Mouse (Mus musculus): Measurements from ENCODE around the gene Nufip2. TPM values are rescaled to one million over a fixed set of nuclear protein-coding genes. Genes with fewer than 3 reads are reported as not detected.

Nufip2 gene
- polyA plus RNA-seq, 1 experiment from 2014 or later, result 5.6 TPM

DNA sequence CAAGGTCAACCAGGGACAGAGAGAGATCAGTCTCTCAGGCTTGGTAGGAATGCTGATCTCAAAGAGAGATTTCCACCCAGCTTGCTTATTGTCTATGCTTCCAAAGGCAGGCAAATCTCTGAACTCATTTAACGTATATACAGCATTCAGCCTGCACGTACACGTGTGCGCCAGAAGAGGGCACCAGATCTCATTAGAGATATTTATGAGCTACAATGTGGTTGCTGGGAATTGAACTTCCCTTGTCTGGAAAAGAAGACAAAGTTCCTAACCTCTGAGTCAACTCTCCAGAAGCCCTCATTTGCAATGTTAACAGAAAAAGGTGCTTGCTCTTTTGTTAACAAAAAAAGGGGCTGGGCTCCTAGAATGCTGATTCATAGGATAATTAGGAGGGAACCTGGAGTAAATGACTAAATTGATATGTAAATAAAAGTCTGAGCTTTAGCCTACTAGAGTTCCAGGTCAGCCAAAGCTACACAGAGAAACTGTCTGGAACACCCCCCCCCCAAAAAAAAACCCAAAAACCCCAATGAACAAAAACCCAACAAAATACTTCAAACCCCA lies 12.4 kb upstream of the Nufip2 start:
- 60% methylated on average over 4 of the region's 4 CpGs for WGBS
- H3K27ac ChIP-seq, result no peak overlapping the region
- no peak for ATAC-seq (ENCODE audit: insufficient number of reproducible peaks, insufficient read depth, low FRiP score, low TSS enrichment)

DNA sequence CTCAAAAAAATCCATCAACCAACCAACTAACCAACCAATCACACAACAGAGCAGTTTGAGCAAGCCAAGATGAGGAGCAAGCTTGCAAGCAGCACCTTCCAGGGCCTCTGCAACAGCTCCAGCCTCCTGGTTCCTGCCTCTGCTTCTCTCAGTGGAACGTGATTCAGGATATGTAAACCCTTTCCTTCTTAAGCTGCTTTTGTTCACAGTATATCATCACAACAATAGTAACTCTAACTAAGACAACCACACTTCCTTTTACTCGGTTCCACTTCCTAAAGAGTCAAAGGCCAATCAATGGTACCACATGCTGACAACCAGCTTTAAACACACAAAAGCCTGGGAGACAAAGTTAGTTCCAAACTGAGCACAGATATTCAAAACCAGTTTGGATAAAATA lies 5.9 kb upstream of the Nufip2 start:
- no peak for ATAC-seq (ENCODE audit: insufficient number of reproducible peaks, insufficient read depth, low FRiP score, low TSS enrichment)
- 18% methylated on average over 2 of the region's 2 CpGs for WGBS
- Histone ChIP-seq H3K9me3 (no peaks in the 10 kb centered on the region), H3K9ac (no peak overlapping the region), H3K27ac (no peak overlapping the region), H3K4me3 (no peak overlapping the region), H3K36me3 (no peaks in the 10 kb centered on the region), H3K4me1 (no peaks in the 10 kb centered on the region), H3K4me2 (replicated peaks) (no peak overlapping the region), H3K27me3 (no peaks in the 10 kb centered on the region)

More for the DNA sequence above, 12.4 kb upstream of the Nufip2 start:
- Histone ChIP-seq H3K27me3 (no peaks in the 10 kb centered on the region), H3K4me1 (no peaks in the 10 kb centered on the region), H3K36me3 (no peaks in the 10 kb centered on the region), H3K4me2 (replicated peaks) (no peak overlapping the region), H3K9ac (no peak overlapping the region), H3K4me3 (no peak overlapping the region), H3K9me3 (peaks cover 7% of the 10 kb centered on the region; the same call in 1 of the 2 replicates)

DNA sequence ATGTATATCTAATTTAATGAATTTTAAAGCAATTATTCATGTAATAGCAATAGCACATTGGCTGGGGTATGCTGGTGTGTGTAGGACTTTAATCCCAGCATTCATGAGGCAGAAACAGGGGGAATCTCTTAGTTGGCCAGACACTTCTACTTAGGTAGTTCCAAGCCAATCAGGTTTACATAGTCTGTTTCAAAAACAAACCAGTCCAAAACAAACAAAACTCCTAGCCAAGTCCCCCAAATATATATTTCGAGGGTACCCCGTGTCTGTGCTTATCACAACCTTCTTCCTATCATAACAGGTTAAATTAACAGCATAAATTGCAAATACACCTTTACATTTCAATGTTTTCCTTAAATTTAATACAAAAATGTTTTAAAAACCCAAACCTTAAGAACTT lies 1.1 kb upstream of the Nufip2 start:
- H3K4me3 ChIP-seq, result no peak overlapping the region
- no peaks in the 10 kb centered on the region for H3K27me3 ChIP-seq
- ATAC-seq (ENCODE audit: insufficient number of reproducible peaks, insufficient read depth, low FRiP score, low TSS enrichment), result no peak
- no peak overlapping the region for H3K4me2 ChIP-seq (replicated peaks)
- WGBS, result 69% methylated on average over 2 of the region's 2 CpGs
- no peaks in the 10 kb centered on the region for H3K9me3 ChIP-seq
- no peak overlapping the region for H3K9ac ChIP-seq
- H3K36me3 ChIP-seq, result no peaks in the 10 kb centered on the region
- no peak overlapping the region for H3K27ac ChIP-seq
- H3K4me1 ChIP-seq, result peaks cover 7% of the 10 kb centered on the region

DNA sequence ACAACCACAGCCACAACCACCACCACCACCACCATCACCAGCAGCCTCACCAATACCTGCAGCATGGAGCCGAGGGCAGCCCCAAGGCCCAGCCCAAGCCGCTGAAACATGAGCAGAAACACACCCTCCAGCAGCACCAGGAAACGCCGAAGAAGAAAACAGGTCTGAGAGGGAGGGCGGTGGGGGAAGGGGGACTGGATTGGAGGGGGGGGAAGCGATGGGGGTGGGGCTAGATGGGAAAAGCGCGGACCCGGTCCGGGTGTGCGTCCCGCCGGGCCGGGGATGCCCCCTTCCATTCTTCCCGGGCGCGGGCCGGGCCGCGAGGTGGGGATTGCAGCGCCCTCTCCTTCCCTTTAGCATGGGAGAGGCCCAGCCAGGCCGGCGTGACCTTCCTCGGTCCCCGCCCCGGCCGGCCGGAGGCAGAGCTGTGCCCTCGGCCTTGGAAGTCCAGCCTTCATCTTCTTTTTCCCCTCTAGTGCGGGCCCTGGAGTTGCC lies 438 bp downstream of the Nufip2 start:
- ATAC-seq (ENCODE audit: insufficient number of reproducible peaks, insufficient read depth, low FRiP score, low TSS enrichment), result peak; percentile 49; the same call in 1 of the 2 replicates
- Histone ChIP-seq H3K4me3 (peak overlapping the region; percentile 99), H3K27ac (peak overlapping the region; percentile 99), H3K27me3 (no peaks in the 10 kb centered on the region), H3K4me2 (replicated peaks) (peak overlapping the region; percentile 75), H3K9me3 (no peaks in the 10 kb centered on the region), H3K36me3 (peaks cover under 1% of the 10 kb centered on the region), H3K9ac (peak overlapping the region; percentile 98), H3K4me1 (peaks cover 7% of the 10 kb centered on the region)
- WGBS, result 0% methylated on average over 23 of the region's 30 CpGs

DNA sequence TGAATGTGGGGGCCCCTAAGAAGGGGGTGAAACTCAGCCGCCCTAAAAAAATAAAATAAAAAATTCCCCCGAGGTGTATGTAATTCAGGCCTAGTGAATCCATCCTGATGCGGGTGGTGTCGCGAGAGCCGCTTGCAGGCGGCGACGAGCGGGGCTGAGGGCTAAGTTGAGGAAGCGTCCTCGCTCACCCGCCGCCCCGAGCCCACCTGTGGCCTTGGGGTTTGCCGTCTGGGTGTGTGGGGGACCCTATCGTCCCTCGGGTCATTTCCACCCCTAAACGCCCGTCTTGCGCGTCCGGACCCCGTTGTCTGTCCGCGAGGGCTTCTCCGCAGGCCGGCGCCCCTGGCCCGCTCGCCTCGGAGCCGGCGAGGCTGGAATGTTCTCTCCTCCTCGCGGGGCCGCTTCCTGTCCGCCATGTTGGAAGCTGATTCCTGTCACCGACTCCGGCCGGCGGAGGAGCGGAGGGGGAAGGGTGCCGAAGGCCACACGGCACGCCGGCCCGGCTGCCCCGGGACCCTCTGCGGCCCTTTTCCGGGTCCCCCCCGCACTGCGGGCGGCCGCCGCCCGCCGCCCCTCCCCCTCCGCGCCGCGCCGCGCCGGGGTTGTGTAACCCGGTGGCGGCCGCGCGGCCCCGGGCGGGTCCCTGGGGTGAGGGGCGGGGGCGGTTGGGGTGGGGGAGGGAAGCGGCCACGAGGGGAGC lies 1.0 kb downstream of the Nufip2 start:
- 0 out of 2 replicates have a peak, but pooled peaks have one; percentile 2 for ATAC-seq (ENCODE audit: insufficient number of reproducible peaks, insufficient read depth, low FRiP score, low TSS enrichment)
- under 1% methylated on average over 68 of the region's 76 CpGs for WGBS

DNA sequence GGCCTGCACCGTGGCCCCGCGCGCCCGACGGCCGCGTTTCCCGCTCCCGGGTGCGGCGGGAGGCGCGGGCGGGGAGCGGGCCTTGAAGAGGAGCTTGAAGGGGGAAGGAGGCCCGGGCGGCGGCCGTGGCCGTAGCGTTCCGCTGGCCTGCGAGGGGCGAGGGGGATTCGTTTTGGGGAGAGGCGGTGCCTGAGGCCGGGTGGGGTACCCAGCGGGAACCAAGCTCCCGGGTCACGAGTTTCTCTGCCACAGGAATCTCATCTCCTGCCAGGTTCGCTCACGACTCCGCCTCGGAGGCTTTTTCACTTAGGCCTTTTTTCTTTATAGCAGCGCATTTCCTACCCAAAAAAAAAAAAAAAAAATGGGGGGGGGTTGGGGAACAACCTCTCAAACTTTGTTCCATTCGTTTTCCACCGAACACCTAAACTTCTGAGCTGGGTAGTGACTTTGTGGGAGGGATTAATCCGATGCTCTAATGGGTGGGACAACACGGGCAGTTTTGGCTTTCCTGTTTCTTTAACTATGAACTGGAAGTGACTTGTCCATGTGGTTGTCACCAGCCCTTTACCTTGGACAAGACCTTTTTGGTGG lies 1.7 kb downstream of the Nufip2 start:
- no peak for ATAC-seq (ENCODE audit: insufficient number of reproducible peaks, insufficient read depth, low FRiP score, low TSS enrichment)
- peak overlapping the region; percentile 98 for H3K9ac ChIP-seq
- peak overlapping the region; percentile 99 for H3K27ac ChIP-seq
- H3K27me3 ChIP-seq, result no peaks in the 10 kb centered on the region
- H3K4me3 ChIP-seq, result peak overlapping the region; percentile 99
- peak overlapping the region; percentile 75 for H3K4me2 ChIP-seq (replicated peaks)
- H3K4me1 ChIP-seq, result peaks cover 7% of the 10 kb centered on the region
- WGBS, result under 1% methylated on average over 40 of the region's 40 CpGs
- H3K36me3 ChIP-seq, result peaks cover 13% of the 10 kb centered on the region
- no peaks in the 10 kb centered on the region for H3K9me3 ChIP-seq

More for the DNA sequence above, 1.0 kb downstream of the Nufip2 start:
- Histone ChIP-seq H3K27me3 (no peaks in the 10 kb centered on the region), H3K4me1 (peaks cover 7% of the 10 kb centered on the region), H3K27ac (peak overlapping the region; percentile 99), H3K4me2 (replicated peaks) (peak overlapping the region; percentile 75), H3K4me3 (peak overlapping the region; percentile 99), H3K36me3 (peaks cover 7% of the 10 kb centered on the region), H3K9ac (peak overlapping the region; percentile 98), H3K9me3 (no peaks in the 10 kb centered on the region)

DNA sequence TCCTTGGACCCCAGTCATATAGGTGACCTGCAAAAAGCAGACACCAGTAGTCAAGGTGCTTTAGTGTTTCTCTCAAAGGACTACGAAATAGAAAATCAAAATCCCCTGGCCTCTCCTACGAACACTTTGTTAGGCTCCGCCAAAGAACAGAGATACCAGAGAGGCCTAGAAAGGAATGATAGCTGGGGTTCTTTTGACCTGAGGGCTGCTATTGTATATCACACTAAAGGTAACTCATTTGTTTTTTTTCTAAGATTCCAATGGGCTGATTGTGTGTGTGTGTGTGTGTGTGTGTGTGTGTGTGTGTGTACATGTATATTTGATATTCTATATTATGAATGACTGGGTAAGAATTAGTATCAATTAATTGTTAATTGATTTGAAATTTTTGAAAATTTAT lies 7.1 kb downstream of the Nufip2 start:
- Histone ChIP-seq H3K27me3 (no peaks in the 10 kb centered on the region), H3K4me1 (peaks cover 7% of the 10 kb centered on the region), H3K4me3 (no peak overlapping the region), H3K36me3 (peaks cover 42% of the 10 kb centered on the region), H3K27ac (no peak overlapping the region), H3K9me3 (no peaks in the 10 kb centered on the region), H3K9ac (no peak overlapping the region), H3K4me2 (replicated peaks) (no peak overlapping the region)
- ATAC-seq (ENCODE audit: insufficient number of reproducible peaks, insufficient read depth, low FRiP score, low TSS enrichment), result no peak
- WGBS, result 90% methylated on average over 3 of the region's 3 CpGs

DNA sequence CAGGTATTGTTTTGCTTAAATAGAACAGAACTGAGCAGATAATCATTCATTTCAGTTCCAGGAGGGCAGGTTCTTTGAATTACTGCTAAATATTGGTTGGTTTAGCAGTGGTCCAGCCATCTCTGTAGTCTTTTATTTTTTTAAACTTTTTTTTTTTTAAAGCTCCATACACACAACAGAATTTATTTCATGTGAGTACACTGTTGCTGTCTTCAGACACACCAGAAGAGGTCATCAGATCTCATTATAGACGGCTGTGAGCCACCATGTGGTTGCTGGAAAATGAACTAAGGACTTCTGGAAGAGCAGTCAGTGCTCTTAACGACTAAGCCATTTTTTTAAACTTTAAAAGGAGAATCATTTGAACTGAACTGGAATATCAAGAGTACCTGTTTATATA lies 11.3 kb downstream of the Nufip2 start:
- WGBS, result 83% methylated on average over 2 of the region's 2 CpGs
- Histone ChIP-seq H3K4me2 (replicated peaks) (no peak overlapping the region), H3K27me3 (no peaks in the 10 kb centered on the region), H3K4me3 (no peak overlapping the region), H3K9ac (no peak overlapping the region), H3K27ac (no peak overlapping the region), H3K36me3 (peaks cover 46% of the 10 kb centered on the region), H3K9me3 (no peaks in the 10 kb centered on the region), H3K4me1 (no peaks in the 10 kb centered on the region)
- no peak for ATAC-seq (ENCODE audit: insufficient number of reproducible peaks, insufficient read depth, low FRiP score, low TSS enrichment)

DNA sequence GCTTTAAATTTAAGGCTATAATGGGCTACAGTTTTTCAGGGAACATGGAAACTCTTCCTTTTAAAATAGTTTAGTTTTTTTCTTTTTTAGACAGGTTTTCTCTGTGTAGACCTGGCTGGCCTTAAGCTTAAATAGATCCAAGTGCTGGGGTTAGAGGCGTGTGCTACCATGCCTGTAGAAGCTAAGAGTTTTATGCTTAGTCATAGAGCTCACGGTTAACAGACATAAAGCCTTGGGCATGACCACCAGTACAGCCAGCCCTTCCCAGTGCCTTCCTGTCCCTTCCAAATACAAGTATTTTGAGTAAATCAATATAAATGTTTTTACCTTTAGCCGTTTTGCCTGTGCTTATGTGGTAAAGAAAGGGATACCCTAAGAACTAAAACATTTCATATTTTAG lies 20.0 kb downstream of the Nufip2 start:
- WGBS, result 89% methylated on average over 3 of the region's 3 CpGs
- Histone ChIP-seq H3K27me3 (no peaks in the 10 kb centered on the region), H3K27ac (no peak overlapping the region), H3K9ac (no peak overlapping the region), H3K9me3 (no peaks in the 10 kb centered on the region), H3K4me3 (no peak overlapping the region), H3K4me1 (no peaks in the 10 kb centered on the region), H3K36me3 (peaks cover 30% of the 10 kb centered on the region), H3K4me2 (replicated peaks) (no peak overlapping the region)
- no peak for ATAC-seq (ENCODE audit: insufficient number of reproducible peaks, insufficient read depth, low FRiP score, low TSS enrichment)

DNA sequence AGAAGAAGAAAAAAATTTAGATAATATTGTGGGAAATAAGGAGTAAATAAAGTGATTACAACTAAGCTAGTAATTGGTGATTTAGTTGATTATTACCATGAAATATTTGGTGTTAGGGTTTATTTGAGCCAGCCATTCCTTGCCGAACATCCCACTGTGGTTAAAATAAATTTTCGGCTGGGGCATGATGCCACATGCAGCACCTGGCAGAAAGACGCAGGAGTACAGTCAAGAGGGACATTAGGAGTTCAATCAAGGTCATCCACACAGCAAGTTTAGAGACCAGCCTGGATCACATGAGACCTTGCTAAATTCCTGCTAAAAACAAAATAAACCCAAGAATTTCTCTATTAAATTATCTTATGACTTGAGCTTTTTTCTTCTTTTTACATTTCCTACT lies 23.1 kb downstream of the Nufip2 start:
- Histone ChIP-seq H3K36me3 (peaks cover 22% of the 10 kb centered on the region), H3K9me3 (no peaks in the 10 kb centered on the region), H3K4me3 (no peak overlapping the region), H3K4me2 (replicated peaks) (no peak overlapping the region), H3K27me3 (no peaks in the 10 kb centered on the region), H3K4me1 (no peaks in the 10 kb centered on the region), H3K9ac (no peak overlapping the region), H3K27ac (no peak overlapping the region)
- ATAC-seq (ENCODE audit: insufficient number of reproducible peaks, insufficient read depth, low FRiP score, low TSS enrichment), result no peak
- WGBS, result 72% methylated on average over 3 of the region's 3 CpGs

DNA sequence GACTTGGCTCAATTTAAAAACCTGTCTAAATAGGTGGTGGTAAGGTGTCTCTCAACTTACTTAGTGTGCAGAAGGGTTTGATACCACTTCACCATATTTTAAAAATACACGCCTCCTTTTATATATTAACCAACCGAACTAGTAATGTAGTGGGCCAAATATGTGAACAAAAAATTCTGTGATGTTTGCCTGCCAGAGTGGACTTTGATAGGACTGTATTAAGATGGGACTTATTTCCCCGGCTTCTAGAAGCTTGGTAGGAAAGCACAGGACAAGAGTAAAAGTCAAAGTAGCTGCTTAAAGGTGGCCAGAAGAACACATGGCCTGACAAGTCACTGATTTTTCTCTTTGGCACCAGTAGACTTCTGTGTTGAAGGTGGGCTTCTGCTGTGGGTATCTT lies 27.8 kb downstream of the Nufip2 start:
- H3K4me1 ChIP-seq, result no peaks in the 10 kb centered on the region
- H3K9ac ChIP-seq, result no peak overlapping the region
- 96% methylated on average over 3 of the region's 3 CpGs for WGBS
- H3K36me3 ChIP-seq, result no peaks in the 10 kb centered on the region
- H3K4me2 ChIP-seq (replicated peaks), result no peak overlapping the region
- H3K4me3 ChIP-seq, result no peak overlapping the region
- H3K27me3 ChIP-seq, result no peaks in the 10 kb centered on the region
- ATAC-seq (ENCODE audit: insufficient number of reproducible peaks, insufficient read depth, low FRiP score, low TSS enrichment), result no peak
- H3K27ac ChIP-seq, result no peak overlapping the region
- H3K9me3 ChIP-seq, result no peaks in the 10 kb centered on the region

DNA sequence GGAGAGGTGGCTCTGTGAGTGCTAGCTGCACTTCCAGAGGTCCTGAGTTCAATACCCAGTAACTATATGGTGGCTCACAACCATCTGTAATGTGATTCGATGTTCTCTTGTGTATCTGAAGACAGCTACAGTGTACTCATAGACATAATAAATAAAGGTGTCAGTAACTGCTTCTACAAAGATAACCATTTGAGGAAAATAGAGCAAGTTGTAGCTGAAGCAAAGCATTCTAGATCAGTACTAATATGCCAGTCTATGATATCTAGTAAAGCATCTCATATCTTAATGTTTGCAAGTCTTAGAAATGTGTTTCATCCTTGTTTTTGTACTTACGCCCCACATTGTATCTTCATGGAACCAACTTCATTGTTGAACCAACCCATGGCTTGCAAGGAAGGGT lies 33.1 kb downstream of the Nufip2 start:
- H3K27ac ChIP-seq, result no peak overlapping the region
- no peaks in the 10 kb centered on the region for H3K9me3 ChIP-seq
- no peak overlapping the region for H3K4me3 ChIP-seq
- H3K4me2 ChIP-seq (replicated peaks), result no peak overlapping the region
- ATAC-seq (ENCODE audit: insufficient number of reproducible peaks, insufficient read depth, low FRiP score, low TSS enrichment), result no peak
- no peaks in the 10 kb centered on the region for H3K27me3 ChIP-seq
- no peaks in the 10 kb centered on the region for H3K36me3 ChIP-seq
- 98% methylated on average over 2 of the region's 2 CpGs for WGBS
- no peak overlapping the region for H3K9ac ChIP-seq
- H3K4me1 ChIP-seq, result no peaks in the 10 kb centered on the region
